Comparison of ENCODE assay signal across 19 mouse cellular contexts in genomic region chr12:80654659-80655025, GRCm38 (mm10). TPM values are rescaled to one million over a fixed set of nuclear protein-coding genes. Genes with fewer than 3 reads are reported as not detected.
DNase-seq lines count a peak whose midpoint lies in the region; ATAC-seq lines count a peak whose summit lies in the region.
"Had no signal": no experiment of that assay in that cellular context is flagged by ENCODE, and none has a peak within 500 bp of the region (broad histone marks: within the 10 kb centered on the region; RNA-seq: fewer than 3 reads in every experiment).

No protein-coding gene starts in this region.

- no peaks in the 10 kb centered on the region for H3K36me3 ChIP-seq in intestine, embryonic 16.5 days (ENCODE audit: control insufficient read depth, insufficient read depth, low read length)
- H3K36me3 ChIP-seq: forebrain, embryonic 12.5 days; hindbrain, embryonic 13.5 days; kidney, embryonic 15.5 days had no signal

- H3K4me1 ChIP-seq in intestine, embryonic 16.5 days (ENCODE audit: control insufficient read depth, insufficient read depth, low read length), result peaks cover 16% of the 10 kb centered on the region
- H3K4me1 ChIP-seq: forebrain, embryonic 12.5 days; hindbrain, embryonic 13.5 days; limb, embryonic 13.5 days; neural tube, embryonic 12.5 days had no signal

- H3K27ac ChIP-seq in intestine, embryonic 16.5 days (ENCODE audit: low read length), result peak overlapping the region; percentile 58; the same call in 1 of the 2 replicates
- H3K27ac ChIP-seq: forebrain, embryonic 12.5 days; hindbrain, embryonic 13.5 days; kidney, embryonic 15.5 days; layer of hippocampus, adult 2 months; limb, embryonic 13.5 days; neural tube, embryonic 12.5 days had no signal

- H3K9me3 ChIP-seq in intestine, embryonic 16.5 days (ENCODE audit: control insufficient read depth, low read length), result no peaks in the 10 kb centered on the region
- H3K9me3 ChIP-seq: forebrain, embryonic 12.5 days; hindbrain, embryonic 13.5 days; kidney, embryonic 15.5 days; limb, embryonic 13.5 days; neural tube, embryonic 12.5 days had no signal

- no peak overlapping the region for H3K4me3 ChIP-seq in intestine, embryonic 16.5 days (ENCODE audit: low read length)
- H3K4me3 ChIP-seq: forebrain, embryonic 12.5 days; hindbrain, embryonic 13.5 days; kidney, embryonic 15.5 days; layer of hippocampus, adult 2 months; limb, embryonic 13.5 days; neural tube, embryonic 12.5 days had no signal

- intact Hi-C loops in heart, postnatal 14 days (cut with DNase I), result no loop called here
- intact Hi-C loops in heart, postnatal 36 days (cut with DNase I), result no loop called here
- intact Hi-C loops in left cerebral cortex, postnatal 10 days (cut with DNase I), result no loop called here

- no peak overlapping the region for H3K4me2 ChIP-seq in intestine, embryonic 16.5 days (ENCODE audit: low read depth, low read length)
- H3K4me2 ChIP-seq: forebrain, embryonic 12.5 days; hindbrain, embryonic 13.5 days; kidney, embryonic 15.5 days; limb, embryonic 13.5 days; lung, embryonic 14.5 days; neural tube, embryonic 12.5 days had no signal

- 67% methylated on average over 3 of the region's 3 CpGs for WGBS in intestine, embryonic 16.5 days

- H3K9ac ChIP-seq in intestine, embryonic 16.5 days (ENCODE audit: low read depth, low read length), result no peak overlapping the region
- H3K9ac ChIP-seq: forebrain, embryonic 12.5 days; hindbrain, embryonic 13.5 days; kidney, embryonic 15.5 days; limb, embryonic 13.5 days; lung, embryonic 14.5 days; neural tube, embryonic 12.5 days had no signal

- H3K27me3 ChIP-seq in intestine, embryonic 16.5 days (replicated peaks; ENCODE audit: control insufficient read depth, insufficient read depth, low read length), result no peaks in the 10 kb centered on the region
- H3K27me3 ChIP-seq: CH12.LX; forebrain, embryonic 12.5 days; hindbrain, embryonic 13.5 days; kidney, embryonic 15.5 days; limb, embryonic 13.5 days; neural tube, embryonic 12.5 days had no signal

- ATAC-seq in intestine, embryonic 16.5 days, result peak; percentile 84

- DNase-seq in adrenal gland, adult 8-10 months, result peak; percentile 40
- DNase-seq in adrenal gland, postnatal 4 days (ENCODE audit: low spot score in 2 of 2), result no peak
- peak; percentile 6 to 7 for DNase-seq in heart, postnatal 14 days
- no peak for DNase-seq in heart, postnatal 36 days
- DNase-seq in adipocyte (ENCODE audit: low spot score), result peak; percentile 59
- DNase-seq in thymus, postnatal 36 days, result no peak
- no peak for DNase-seq in left cerebral cortex, postnatal 10 days (ENCODE audit: extremely low spot score in 1 of 2, low spot score in 2 of 2)
- DNase-seq: lung, embryonic 14.5 days; right cerebral cortex, postnatal 4 days; thymus, postnatal 25 days had no signal

RNA-seq across cellular contexts. Expression of gene Erh, which starts 10.5 kb away (rescaled TPM):
- 10 to 100 TPM; 31.4 to 52.6 (median 43.5) TPM for total RNA-seq in adrenal gland, adult 8-10 months (2022)
- 10 to 100 TPM; 89.2 to 96.4 TPM for total RNA-seq in adrenal gland, postnatal 4 days (2021)
- 10 to 100 TPM; 24.8 to 28.6 TPM for total RNA-seq in heart, postnatal 14 days (2021)
- total RNA-seq in heart, postnatal 36 days (2021), result 10 to 100 TPM; 21.0 to 26.8 TPM
- polyA plus RNA-seq in intestine, embryonic 16.5 days (2015; fragmentation: Nextera tagmentation; extraction: Ambion mirVana), result 206 and 241 TPM in 2 replicates
- total RNA-seq in left cerebral cortex, postnatal 10 days (2021), result 10 to 100 TPM; 63.8 to 67.9 TPM

RNA-seq across cellular contexts. Expression of gene Slc39a9, which starts 11.0 kb away (rescaled TPM):
- total RNA-seq in adrenal gland, adult 8-10 months (2022), result 10 to 100 TPM; 50.0 to 60.0 (median 55.6) TPM
- total RNA-seq in adrenal gland, postnatal 4 days (2021), result 10 to 100 TPM; 43.2 to 47.9 TPM
- 10 to 100 TPM; 20.1 to 22.6 TPM for total RNA-seq in heart, postnatal 14 days (2021)
- 10 to 100 TPM; 13.7 to 17.3 TPM for total RNA-seq in heart, postnatal 36 days (2021)
- 26.9 and 29.0 TPM in 2 replicates for polyA plus RNA-seq in intestine, embryonic 16.5 days (2015; fragmentation: Nextera tagmentation; extraction: Ambion mirVana)
- total RNA-seq in left cerebral cortex, postnatal 10 days (2021), result 10 to 100 TPM; 42.0 to 42.2 TPM

RNA-seq across cellular contexts. Expression of gene Plekhd1, which starts 37.7 kb away (rescaled TPM):
- total RNA-seq in adrenal gland, adult 8-10 months (2022), result under 1 TPM in 1 of 4 experiments, not detected in 3; 0.07 TPM
- total RNA-seq in adrenal gland, postnatal 4 days (2021), result 1 to 10 TPM in 1 of 2 experiments, under 1 TPM in 1; 0.25 to 2.1 TPM
- under 1 TPM; 0.24 to 0.48 TPM for total RNA-seq in heart, postnatal 14 days (2021)
- total RNA-seq in heart, postnatal 36 days (2021), result under 1 TPM in 1 of 2 experiments, not detected in 1; 0.27 TPM
- polyA plus RNA-seq in intestine, embryonic 16.5 days (2015; fragmentation: Nextera tagmentation; extraction: Ambion mirVana), result 11.5 and 12.1 TPM in 2 replicates
- 1 to 10 TPM; 1.9 to 2.1 TPM for total RNA-seq in left cerebral cortex, postnatal 10 days (2021)
- total RNA-seq: megakaryocyte-erythroid progenitor cell, adult 5-6 weeks had no signal

Comparison
In these comparisons a context has a peak if more than half of its experiments do, and no peak if none do; other contexts are left out.
1. DNase-seq: peak in adrenal gland, adult 8-10 months (single experiment), heart, postnatal 14 days (2 of 2) and adipocyte (single experiment); none in adrenal gland, postnatal 4 days (0 of 2), heart, postnatal 36 days (0 of 2), thymus, postnatal 36 days (0 of 2) and left cerebral cortex, postnatal 10 days (0 of 2).